Comparison of ENCODE assay signal across 8 mouse cellular contexts in genomic region chr17:36866719-36867527, GRCm38 (mm10). TPM values are rescaled to one million over a fixed set of nuclear protein-coding genes. Genes with fewer than 3 reads are reported as not detected.
DNase-seq lines count a peak whose midpoint lies in the region; ATAC-seq lines count a peak whose summit lies in the region.

TSS of gene Trim15 (minus strand) at chr17:36867210.

- WGBS in heart, embryonic 12.5 days, result 14% methylated on average over 29 of the region's 29 CpGs
- 11% methylated on average over 29 of the region's 29 CpGs for WGBS in embryonic facial prominence, embryonic 15.5 days
- WGBS in kidney, embryonic 14.5 days, result 12% methylated on average over 29 of the region's 29 CpGs
- WGBS in midbrain, embryonic 14.5 days, result 17% methylated on average over 29 of the region's 29 CpGs

- peak within 1 kb of the TSS; percentile 35 for H3K4me3 ChIP-seq in heart, embryonic 12.5 days
- no peak within 1 kb of the TSS for H3K4me3 ChIP-seq in embryonic facial prominence, embryonic 15.5 days (replicated peaks)
- peak within 1 kb of the TSS; percentile 1; the same call in 1 of the 2 replicates for H3K4me3 ChIP-seq in kidney, embryonic 14.5 days (ENCODE audit: low read length)
- peak within 1 kb of the TSS; percentile 19 for H3K4me3 ChIP-seq in midbrain, embryonic 14.5 days (replicated peaks; ENCODE audit: low read depth, low read length)

- peaks cover 4% of the 10 kb centered on the region for H3K4me1 ChIP-seq in heart, embryonic 12.5 days (replicated peaks)
- peaks cover 6% of the 10 kb centered on the region for H3K4me1 ChIP-seq in embryonic facial prominence, embryonic 15.5 days
- no peaks in the 10 kb centered on the region for H3K4me1 ChIP-seq in kidney, embryonic 14.5 days (ENCODE audit: control insufficient read depth, insufficient read depth, low read length)
- peaks cover 7% of the 10 kb centered on the region; the same call in 1 of the 2 replicates for H3K4me1 ChIP-seq in midbrain, embryonic 14.5 days (ENCODE audit: control insufficient read depth, insufficient read depth, low read length)

- no peak for DNase-seq in heart, postnatal 4 days
- peak; percentile 7 for DNase-seq in midbrain, embryonic 14.5 days
- no peak for DNase-seq in gastrocnemius, adult 18-20 months (ENCODE audit: low spot score)
- DNase-seq in layer of hippocampus, adult 11-12 months (ENCODE audit: low spot score), result no peak
- DNase-seq in layer of hippocampus, adult 9-10 months (ENCODE audit: low spot score), result no peak

- no peak within 1 kb of the TSS for H3K27ac ChIP-seq in heart, embryonic 12.5 days (ENCODE audit: poor library complexity, severe bottlenecking)
- no peak within 1 kb of the TSS for H3K27ac ChIP-seq in embryonic facial prominence, embryonic 15.5 days (replicated peaks)
- H3K27ac ChIP-seq in kidney, embryonic 14.5 days (ENCODE audit: low read depth, low read length), result no peak within 1 kb of the TSS
- H3K27ac ChIP-seq in midbrain, embryonic 14.5 days (replicated peaks; ENCODE audit: low read depth, low read length), result no peak within 1 kb of the TSS

- no peak within 1 kb of the TSS for H3K9ac ChIP-seq in heart, embryonic 12.5 days
- no peak within 1 kb of the TSS for H3K9ac ChIP-seq in embryonic facial prominence, embryonic 15.5 days
- H3K9ac ChIP-seq in kidney, embryonic 14.5 days (ENCODE audit: low read depth, low read length), result no peak within 1 kb of the TSS
- H3K9ac ChIP-seq in midbrain, embryonic 14.5 days (replicated peaks; ENCODE audit: low read length), result peak within 1 kb of the TSS; percentile 7; the same call in 1 of the 2 replicates

- H3K36me3 ChIP-seq in heart, embryonic 12.5 days, result no peaks in the 10 kb centered on the region
- H3K36me3 ChIP-seq in embryonic facial prominence, embryonic 15.5 days, result no peaks in the 10 kb centered on the region
- H3K36me3 ChIP-seq in kidney, embryonic 14.5 days (ENCODE audit: control insufficient read depth, insufficient read depth, low read length), result no peaks in the 10 kb centered on the region
- H3K36me3 ChIP-seq in midbrain, embryonic 14.5 days (ENCODE audit: control insufficient read depth, insufficient read depth, low read length), result no peaks in the 10 kb centered on the region

- peaks cover 37% of the 10 kb centered on the region for H3K27me3 ChIP-seq in heart, embryonic 12.5 days (replicated peaks)
- H3K27me3 ChIP-seq in embryonic facial prominence, embryonic 15.5 days, result peaks cover 23% of the 10 kb centered on the region
- H3K27me3 ChIP-seq in kidney, embryonic 14.5 days (ENCODE audit: control insufficient read depth, insufficient read depth, low read length), result peaks cover 26% of the 10 kb centered on the region
- H3K27me3 ChIP-seq in midbrain, embryonic 14.5 days (ENCODE audit: control insufficient read depth, insufficient read depth, low read length), result no peaks in the 10 kb centered on the region

- H3K9me3 ChIP-seq in heart, embryonic 12.5 days (replicated peaks), result no peaks in the 10 kb centered on the region
- no peaks in the 10 kb centered on the region for H3K9me3 ChIP-seq in embryonic facial prominence, embryonic 15.5 days (replicated peaks)
- H3K9me3 ChIP-seq in kidney, embryonic 14.5 days (ENCODE audit: control insufficient read depth, low read length), result no peaks in the 10 kb centered on the region
- H3K9me3 ChIP-seq in midbrain, embryonic 14.5 days (ENCODE audit: control insufficient read depth, low read length), result no peaks in the 10 kb centered on the region

- peak within 1 kb of the TSS; percentile 59 for H3K4me2 ChIP-seq in heart, embryonic 12.5 days
- H3K4me2 ChIP-seq in embryonic facial prominence, embryonic 15.5 days (replicated peaks), result peak within 1 kb of the TSS; percentile 26; the same call in 1 of the 2 replicates
- peak within 1 kb of the TSS; percentile 12 for H3K4me2 ChIP-seq in kidney, embryonic 14.5 days (replicated peaks; ENCODE audit: low read depth, low read length)
- peak within 1 kb of the TSS; percentile 44 for H3K4me2 ChIP-seq in midbrain, embryonic 14.5 days (ENCODE audit: low read length)

- peak; percentile 61; the same call in 1 of the 2 replicates for ATAC-seq in heart, embryonic 12.5 days (ENCODE audit: insufficient number of reproducible peaks, low FRiP score)
- no peak for ATAC-seq in embryonic facial prominence, embryonic 15.5 days (ENCODE audit: insufficient number of reproducible peaks, low FRiP score, low TSS enrichment, low read depth)
- no peak; the same call in 1 of the 2 replicates for ATAC-seq in kidney, embryonic 14.5 days (ENCODE audit: low FRiP score, low TSS enrichment)
- no peak for ATAC-seq in midbrain, embryonic 14.5 days (ENCODE audit: low FRiP score, low TSS enrichment)

RNA-seq across cellular contexts. Expression of gene Trim15, which starts in this region (rescaled TPM):
- 0.40 and 0.47 TPM in 2 replicates for polyA plus RNA-seq in heart, embryonic 12.5 days (2016; fragmentation: Nextera tagmentation; extraction: Ambion mirVana)
- total RNA-seq in heart, postnatal 4 days (2021), result not detected
- 0.15 and 0.17 TPM in 2 replicates for polyA plus RNA-seq in embryonic facial prominence, embryonic 15.5 days (2015; fragmentation: Nextera tagmentation; extraction: Ambion mirVana)
- 0.10 and 0.23 TPM in 2 replicates for polyA plus RNA-seq in kidney, embryonic 14.5 days (2014; fragmentation: Nextera tagmentation; extraction: Ambion mirVana)
- polyA plus RNA-seq in midbrain, embryonic 14.5 days (2014; fragmentation: Nextera tagmentation; extraction: Ambion mirVana), result 0.33 and 0.58 TPM in 2 replicates
- total RNA-seq in gastrocnemius, adult 18-20 months (2021), result not detected

Comparison
In these comparisons a context has a peak if more than half of its experiments do, and no peak if none do; other contexts are left out.
1. Peak in ATAC-seq, H3K4me3 ChIP-seq and H3K4me2 ChIP-seq in heart, embryonic 12.5 days; RNA of the gene not detected or under 1 TPM.
2. Peak in DNase-seq, H3K4me3 ChIP-seq, H3K9ac ChIP-seq and H3K4me2 ChIP-seq in midbrain, embryonic 14.5 days; RNA of the gene not detected or under 1 TPM.